Mouse (Mus musculus) heart, embryonic 13.5 days (tissue): ENCODE results near the gene Epb42. TPM values are rescaled to one million over a fixed set of nuclear protein-coding genes. Genes with fewer than 3 reads are reported as not detected.
"Not testable (repeated sequence)": the region's sequence is repeated elsewhere in the genome, so short reads cannot be mapped to it uniquely, and the experiment has no call there.

Experiments
- ATAC-seq: fragments of 200-750 bp; cut with Nextera tagmentation; 2 replicates; pipeline ENCODE4 v1.8.0; 2017; ENCODE audit warnings: moderate TSS enrichment; ENCODE audit not compliant: insufficient number of reproducible peaks, low FRiP score, low TSS enrichment; ENCODE audit errors: extremely low read depth
- H3K27ac ChIP-seq: fragments of 300-500 bp; sonication (generic); replicated peaks from 2 replicates; pipeline ENCODE4 v1.5.1; 2015; ENCODE audit warnings: moderate library complexity, mild to moderate bottlenecking, inconsistent platforms
- H3K27me3 ChIP-seq: fragments of 300-500 bp; sonication (generic); replicated peaks from 2 replicates; pipeline ENCODE4 v1.6.1; 2015; ENCODE audit warnings: mild to moderate bottlenecking, inconsistent platforms
- H3K36me3 ChIP-seq: fragments of 300-500 bp; sonication (generic); 2 replicates; pipeline ENCODE4 v1.6.1; 2015; ENCODE audit warnings: mild to moderate bottlenecking, inconsistent platforms
- H3K4me1 ChIP-seq: fragments of 300-500 bp; sonication (generic); 2 replicates; pipeline ENCODE4 v1.6.1; 2015; ENCODE audit warnings: inconsistent platforms
- H3K4me2 ChIP-seq: fragments of 300-500 bp; sonication (generic); 2 replicates; pipeline ENCODE4 v1.6.1; 2015; ENCODE audit warnings: inconsistent platforms, mild to moderate bottlenecking, moderate library complexity
- H3K4me3 ChIP-seq: fragments of 300-500 bp; sonication (generic); 2 replicates; pipeline ENCODE4 v1.5.1; 2015; ENCODE audit warnings: moderate library complexity, mild to moderate bottlenecking, inconsistent platforms
- H3K9ac ChIP-seq: fragments of 300-500 bp; sonication (generic); 2 replicates; pipeline ENCODE4 v1.6.1; 2015; ENCODE audit warnings: inconsistent platforms, mild to moderate bottlenecking, moderate library complexity
- H3K9me3 ChIP-seq: fragments of 300-500 bp; sonication (generic); 2 replicates; pipeline ENCODE4 v1.6.1; 2016; ENCODE audit warnings: inconsistent platforms
- WGBS: fragments of 180-500 bp; shearing (Covaris S2); methylation state at CpG from one replicate; pipeline ENCODE4 v1.1.7; 2015; ENCODE audit warnings: mixed read lengths; 5-methylcytosine and 5-hydroxymethylcytosine counted together
- polyA plus RNA-seq: library from polyadenylated mRNA; unstranded; fragments of >200 nt; fragmentation: Nextera tagmentation; extraction: Ambion mirVana; gene quantifications from 2 replicates; pipeline ENCODE4 v1.2.1, GENCODE M21; 2015

Gene Epb42
- polyA plus RNA-seq, 1 experiment from 2014 or later: 8.5 TPM

DNA sequence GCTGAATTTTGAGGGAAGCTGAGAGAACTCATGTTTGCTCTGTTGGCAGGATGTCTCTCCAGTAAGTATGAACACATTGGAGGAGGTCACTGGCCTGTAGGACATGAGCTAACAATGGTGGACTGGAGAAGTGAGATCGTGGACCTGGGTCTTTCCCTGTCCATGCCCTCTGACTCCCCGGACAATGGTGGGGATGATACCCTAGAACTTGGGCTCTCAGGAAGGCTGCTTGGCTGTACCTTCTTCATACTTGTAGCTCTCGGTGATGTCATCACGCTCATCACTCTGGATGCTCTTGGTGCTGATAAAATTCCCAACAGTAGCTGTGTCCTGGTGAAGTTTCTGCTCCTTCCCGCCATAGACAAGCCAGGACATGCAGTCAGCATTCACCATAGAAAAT is 15.3 kb upstream of the Epb42 start:
- Histone ChIP-seq H3K4me1 (no peaks in the 10 kb centered on the region), H3K4me3 (no peak overlapping the region), H3K36me3 (no peaks in the 10 kb centered on the region), H3K27ac (no peak overlapping the region), H3K9ac (no peak overlapping the region), H3K9me3 (no peaks in the 10 kb centered on the region), H3K27me3 (0 out of 2 replicates have a peak, but pooled peaks cover 6% of the 10 kb centered on the region), H3K4me2 (no peak overlapping the region)
- 72% methylated on average over 5 of the region's 5 CpGs for WGBS
- ATAC-seq: no peak

DNA sequence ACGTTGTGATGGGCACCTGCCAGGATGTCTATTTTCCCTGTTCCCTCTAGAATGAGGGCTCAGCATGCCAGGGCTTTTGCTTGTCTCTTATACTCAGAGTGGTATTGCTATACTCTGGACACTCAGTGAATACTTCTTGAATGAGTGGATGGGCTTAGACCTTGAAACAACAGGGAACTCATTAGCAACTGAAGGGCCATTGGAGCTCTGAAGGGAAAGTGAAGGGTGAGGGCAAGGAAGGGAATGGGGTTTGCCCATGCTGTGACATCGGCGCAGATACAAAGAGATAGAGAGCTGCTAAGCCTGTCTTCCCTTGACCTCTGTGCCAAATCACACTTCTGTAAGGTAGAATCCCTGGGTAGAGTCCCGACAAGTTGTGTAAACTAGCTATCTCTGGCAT is 8.8 kb upstream of the Epb42 start:
- Histone ChIP-seq H3K27me3 (no peaks in the 10 kb centered on the region), H3K9me3 (no peaks in the 10 kb centered on the region), H3K36me3 (no peaks in the 10 kb centered on the region), H3K27ac (no peak overlapping the region), H3K9ac (no peak overlapping the region), H3K4me1 (no peaks in the 10 kb centered on the region), H3K4me3 (no peak overlapping the region), H3K4me2 (no peak overlapping the region)
- WGBS: 66% methylated on average over 4 of the region's 4 CpGs
- ATAC-seq: no peak

GRCm38 (mm10) chr2:121041098-121041497 is 4.2 kb upstream of the Epb42 start:
- ATAC-seq: no peak
- Histone ChIP-seq H3K27me3 (no peaks in the 10 kb centered on the region), H3K4me1 (no peaks in the 10 kb centered on the region), H3K9me3 (no peaks in the 10 kb centered on the region), H3K4me3 (no peak overlapping the region), H3K9ac (no peak overlapping the region), H3K27ac (no peak overlapping the region), H3K36me3 (no peaks in the 10 kb centered on the region), H3K4me2 (no peak overlapping the region)
- 45% methylated on average over 5 of the region's 5 CpGs for WGBS

DNA sequence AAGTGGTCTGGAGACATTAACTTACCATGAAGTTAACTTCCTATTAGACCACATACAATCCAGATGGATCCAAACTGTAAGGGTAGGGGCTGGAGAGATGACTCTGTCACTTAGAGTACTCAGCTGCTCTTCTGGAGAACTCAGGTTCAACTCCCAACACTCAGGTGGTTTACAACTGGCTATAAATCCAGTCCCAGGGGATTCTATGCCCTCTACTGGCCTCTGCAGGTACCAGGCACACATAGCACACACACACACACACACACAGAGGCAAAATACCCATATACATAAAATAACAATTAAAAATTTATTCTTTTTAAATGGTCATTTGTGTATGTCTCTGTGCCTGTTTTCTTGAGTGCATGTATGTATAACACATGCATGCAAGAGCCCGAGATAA is 2.5 kb upstream of the Epb42 start:
- Histone ChIP-seq H3K27me3 (no peaks in the 10 kb centered on the region), H3K9ac (no peak overlapping the region), H3K4me2 (no peak overlapping the region), H3K27ac (no peak overlapping the region), H3K36me3 (no peaks in the 10 kb centered on the region), H3K4me1 (no peaks in the 10 kb centered on the region), H3K4me3 (no peak overlapping the region), H3K9me3 (no peaks in the 10 kb centered on the region)
- no peak for ATAC-seq
- WGBS: 89% methylated on average over 1 of the region's 1 CpGs

DNA sequence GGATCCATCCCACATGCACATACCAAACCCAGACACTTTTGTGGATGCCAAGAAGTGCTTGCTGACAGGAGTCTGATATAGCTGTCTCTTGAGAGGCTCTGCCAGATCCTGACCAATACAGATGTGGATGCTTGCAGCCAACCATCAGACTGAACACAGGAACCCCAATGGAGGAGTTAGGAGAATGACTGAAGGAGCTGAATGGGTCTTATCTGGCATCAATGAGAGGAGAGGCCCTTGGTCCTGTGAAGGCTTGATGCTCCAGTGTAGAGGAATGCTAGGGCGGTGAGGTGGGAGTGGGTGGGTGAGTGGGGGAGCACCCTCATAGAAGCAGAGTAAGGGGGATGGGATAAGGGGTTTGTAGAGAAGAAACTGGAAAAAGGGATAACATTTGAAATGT is 2.0 kb upstream of the Epb42 start:
- not testable (repeated sequence) for H3K9me3 ChIP-seq, H3K4me1 ChIP-seq, H3K27ac ChIP-seq, H3K4me2 ChIP-seq, H3K9ac ChIP-seq, H3K4me3 ChIP-seq, H3K27me3 ChIP-seq, H3K36me3 ChIP-seq, ATAC-seq
- WGBS: 65% methylated on average over 1 of the region's 1 CpGs

- Histone ChIP-seq H3K27ac (no peak overlapping the region), H3K9me3 (no peaks in the 10 kb centered on the region), H3K9ac (no peak overlapping the region), H3K36me3 (peaks cover 7% of the 10 kb centered on the region), H3K4me1 (no peaks in the 10 kb centered on the region), H3K4me3 (no peak overlapping the region), H3K4me2 (no peak overlapping the region), H3K27me3 (peaks cover 9% of the 10 kb centered on the region)
- 66% methylated on average over 5 of the region's 5 CpGs for WGBS
- no peak for ATAC-seq
These were observed 14.0 kb downstream of the Epb42 start for GRCm38 (mm10) chr2:121022918-121023317.

- H3K4me3 ChIP-seq: no peak overlapping the region
- H3K9ac ChIP-seq: no peak overlapping the region
- no peaks in the 10 kb centered on the region for H3K27me3 ChIP-seq
- H3K36me3 ChIP-seq: peaks cover 50% of the 10 kb centered on the region
- no peaks in the 10 kb centered on the region for H3K9me3 ChIP-seq
- no peak overlapping the region for H3K27ac ChIP-seq
- H3K4me2 ChIP-seq: no peak overlapping the region
- no peak for ATAC-seq
- WGBS: 62% methylated on average over 1 of the region's 1 CpGs
- H3K4me1 ChIP-seq: peaks cover 3% of the 10 kb centered on the region; the same call in 1 of the 2 replicates
These were observed 19.7 kb downstream of the Epb42 start for GRCm38 (mm10) chr2:121017151-121017550.

- no peak overlapping the region for H3K9ac ChIP-seq
- H3K36me3 ChIP-seq: peaks cover 60% of the 10 kb centered on the region
- 81% methylated on average over 9 of the region's 9 CpGs for WGBS
- H3K4me3 ChIP-seq: no peak overlapping the region
- no peaks in the 10 kb centered on the region for H3K27me3 ChIP-seq
- H3K27ac ChIP-seq: no peak overlapping the region
- H3K4me2 ChIP-seq: no peak overlapping the region
- H3K4me1 ChIP-seq: peaks cover 3% of the 10 kb centered on the region; the same call in 1 of the 2 replicates
- H3K9me3 ChIP-seq: no peaks in the 10 kb centered on the region
- no peak for ATAC-seq
These were observed 20.6 kb downstream of the Epb42 start for GRCm38 (mm10) chr2:121016226-121016625.

DNA sequence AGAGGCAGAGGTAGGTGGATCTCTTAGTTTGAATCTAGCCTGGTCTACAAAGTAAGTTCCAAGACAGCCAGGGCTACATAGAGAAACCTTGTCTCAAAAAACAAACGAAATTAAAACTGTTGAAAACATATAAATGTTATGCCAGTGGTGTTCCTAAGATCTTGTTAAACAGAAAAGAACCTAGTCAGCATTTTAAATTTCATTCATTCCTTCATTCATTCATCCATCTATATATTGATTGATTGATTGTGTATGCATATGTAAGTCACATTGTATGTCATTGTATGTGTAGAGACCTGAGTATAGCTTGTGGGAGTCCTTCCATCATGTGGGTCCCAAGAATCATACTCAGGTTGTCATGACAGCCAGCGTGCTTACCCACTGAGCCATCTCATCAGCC is 21.4 kb downstream of the Epb42 start:
- Histone ChIP-seq H3K4me2 (no peak overlapping the region), H3K27me3 (no peaks in the 10 kb centered on the region), H3K27ac (no peak overlapping the region), H3K36me3 (peaks cover 63% of the 10 kb centered on the region), H3K4me1 (peaks cover 3% of the 10 kb centered on the region; the same call in 1 of the 2 replicates), H3K9ac (no peak overlapping the region), H3K9me3 (no peaks in the 10 kb centered on the region), H3K4me3 (no peak overlapping the region)
- 80% methylated on average over 2 of the region's 2 CpGs for WGBS
- no peak for ATAC-seq

- 83% methylated on average over 9 of the region's 9 CpGs for WGBS
- no peaks in the 10 kb centered on the region for H3K27me3 ChIP-seq
- H3K4me1 ChIP-seq: peaks cover 12% of the 10 kb centered on the region
- no peak overlapping the region for H3K4me2 ChIP-seq
- no peaks in the 10 kb centered on the region for H3K9me3 ChIP-seq
- ATAC-seq: no peak
- no peak overlapping the region for H3K9ac ChIP-seq
- H3K27ac ChIP-seq: no peak overlapping the region
- peaks cover 58% of the 10 kb centered on the region for H3K36me3 ChIP-seq
- no peak overlapping the region for H3K4me3 ChIP-seq
These were observed 24.2 kb downstream of the Epb42 start for GRCm38 (mm10) chr2:121012676-121013075.

- 20% methylated on average over 5 of the region's 5 CpGs for WGBS
- no peak for ATAC-seq
These were observed 27.7 kb downstream of the Epb42 start for GRCm38 (mm10) chr2:121009071-121009677.

DNA sequence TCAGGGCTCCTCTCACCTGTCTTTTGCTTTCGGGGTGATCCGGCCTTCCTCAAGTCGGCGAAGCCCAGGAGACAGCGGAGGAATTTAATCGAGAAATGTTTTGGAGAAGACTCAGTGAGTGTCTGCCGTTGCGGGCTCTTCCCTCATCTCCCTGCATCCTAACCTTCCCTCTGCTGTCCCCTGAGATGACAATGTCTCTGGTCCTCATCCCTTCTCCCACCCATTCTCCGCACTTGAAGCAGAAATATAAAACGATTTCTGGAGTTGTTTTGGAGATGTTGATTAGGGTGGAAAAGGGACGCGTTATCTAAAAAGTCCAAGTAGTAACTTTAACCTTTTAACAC is 28.2 kb downstream of the Epb42 start:
- Histone ChIP-seq H3K27me3 (no peaks in the 10 kb centered on the region), H3K27ac (no peak overlapping the region), H3K4me1 (peaks cover 9% of the 10 kb centered on the region), H3K9me3 (no peaks in the 10 kb centered on the region), H3K36me3 (peaks cover 28% of the 10 kb centered on the region), H3K9ac (peak overlapping the region; percentile 86), H3K4me3 (peak overlapping the region; percentile 94), H3K4me2 (peak overlapping the region; percentile 89)
- 0 out of 2 replicates have a peak, but pooled peaks have one; percentile 6 for ATAC-seq
- WGBS: under 1% methylated on average over 12 of the region's 12 CpGs

More at GRCm38 (mm10) chr2:121009071-121009677, 27.7 kb downstream of the Epb42 start:
- Histone ChIP-seq H3K27ac (no peak overlapping the region), H3K9ac (peak overlapping the region; percentile 86), H3K9me3 (no peaks in the 10 kb centered on the region), H3K4me2 (peak overlapping the region; percentile 89), H3K27me3 (no peaks in the 10 kb centered on the region), H3K4me3 (peak overlapping the region; percentile 94), H3K4me1 (peaks cover 9% of the 10 kb centered on the region), H3K36me3 (peaks cover 32% of the 10 kb centered on the region)
